Mouse (Mus musculus) kidney, embryonic 16.5 days (tissue): ENCODE data around the gene Habp2. TPM values are rescaled to one million over a fixed set of nuclear protein-coding genes. Genes with fewer than 3 reads are reported as not detected.
"Not testable (repeated sequence)": the region's sequence is repeated elsewhere in the genome, so short reads cannot be mapped to it uniquely, and the experiment has no call there.

ENCODE experiments used
- ATAC-seq: fragments of 200-750 bp; cut with Nextera tagmentation; 2 replicates; pipeline ENCODE4 v1.8.0; 2017; ENCODE audit warnings: moderate TSS enrichment; ENCODE audit not compliant: low FRiP score, low TSS enrichment
- H3K27ac ChIP-seq: fragments of 300-500 bp; sonication (generic); 2 replicates; pipeline ENCODE4 v1.5.1; 2014; ENCODE audit warnings: low read length
- H3K27me3 ChIP-seq: fragments of 300-500 bp; sonication (generic); 2 replicates; pipeline ENCODE4 v1.6.1; 2014; ENCODE audit warnings: low read length, control low read depth, mixed read lengths; ENCODE audit not compliant: insufficient read depth
- H3K36me3 ChIP-seq: fragments of 300-500 bp; sonication (generic); 2 replicates; pipeline ENCODE4 v1.6.1; 2014; ENCODE audit warnings: low read length, control low read depth, mixed read lengths; ENCODE audit not compliant: insufficient read depth
- H3K4me1 ChIP-seq: fragments of 300-500 bp; sonication (generic); 2 replicates; pipeline ENCODE4 v1.6.1; 2014; ENCODE audit warnings: low read length, control low read depth, mixed read lengths; ENCODE audit not compliant: insufficient read depth
- H3K4me2 ChIP-seq: fragments of 300-500 bp; sonication (generic); replicated peaks from 2 replicates; pipeline ENCODE4 v1.6.1; 2014; ENCODE audit warnings: low read depth, low read length
- H3K4me3 ChIP-seq: fragments of 300-500 bp; sonication (generic); 2 replicates; pipeline ENCODE4 v1.5.1; 2014; ENCODE audit warnings: mild to moderate bottlenecking, low read length
- H3K9ac ChIP-seq: fragments of 300-500 bp; sonication (generic); replicated peaks from 2 replicates; pipeline ENCODE4 v1.6.1; 2014; ENCODE audit warnings: low read length
- H3K9me3 ChIP-seq: fragments of 300-500 bp; sonication (generic); 2 replicates; pipeline ENCODE4 v1.6.1; 2016; ENCODE audit warnings: low read length, control low read depth
- WGBS: fragments of 180-500 bp; shearing (Covaris S2); extraction: QIAGEN DNeasy Blood & Tissue Kit; methylation state at CpG from one replicate; pipeline ENCODE4 v1.1.7; 2014; 5-methylcytosine and 5-hydroxymethylcytosine counted together
- polyA plus RNA-seq: library from polyadenylated mRNA; unstranded; fragments of >200 nt; fragmentation: Nextera tagmentation; extraction: Ambion mirVana; gene quantifications from 2 replicates; pipeline ENCODE4 v1.2.1, GENCODE M21; 2015

Gene Habp2
- polyA plus RNA-seq, 1 experiment from 2014 or later = 50.5 TPM

DNA sequence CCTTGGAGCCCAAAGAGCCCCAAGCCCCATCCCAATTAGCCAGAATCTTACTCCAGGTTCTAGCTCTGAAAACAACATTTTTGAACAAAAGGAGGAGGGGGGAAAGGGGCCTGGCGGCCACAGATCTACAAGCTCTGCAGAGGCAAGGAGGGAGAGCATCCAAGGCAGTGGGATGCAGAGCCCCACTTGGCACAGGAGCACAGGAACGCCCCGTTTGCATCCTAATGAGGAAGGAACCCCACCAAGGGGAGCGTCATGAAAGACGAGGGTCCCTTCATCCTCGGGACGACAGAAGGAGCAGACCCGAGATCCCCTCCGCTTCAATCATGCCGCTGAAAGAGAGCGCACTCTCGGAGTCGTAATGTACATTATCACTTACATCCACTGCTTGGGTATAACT, 59.8 kb downstream of the Habp2 start:
- H3K4me1 ChIP-seq = no peaks in the 10 kb centered on the region
- no peak overlapping the region for H3K4me2 ChIP-seq
- no peaks in the 10 kb centered on the region for H3K36me3 ChIP-seq
- H3K4me3 ChIP-seq = no peak overlapping the region
- no peak overlapping the region for H3K27ac ChIP-seq
- no peaks in the 10 kb centered on the region for H3K9me3 ChIP-seq
- WGBS = 41% methylated on average over 13 of the region's 13 CpGs
- H3K9ac ChIP-seq = no peak overlapping the region
- ATAC-seq = no peak
- 0 out of 2 replicates have a peak, but pooled peaks cover 3% of the 10 kb centered on the region for H3K27me3 ChIP-seq

DNA sequence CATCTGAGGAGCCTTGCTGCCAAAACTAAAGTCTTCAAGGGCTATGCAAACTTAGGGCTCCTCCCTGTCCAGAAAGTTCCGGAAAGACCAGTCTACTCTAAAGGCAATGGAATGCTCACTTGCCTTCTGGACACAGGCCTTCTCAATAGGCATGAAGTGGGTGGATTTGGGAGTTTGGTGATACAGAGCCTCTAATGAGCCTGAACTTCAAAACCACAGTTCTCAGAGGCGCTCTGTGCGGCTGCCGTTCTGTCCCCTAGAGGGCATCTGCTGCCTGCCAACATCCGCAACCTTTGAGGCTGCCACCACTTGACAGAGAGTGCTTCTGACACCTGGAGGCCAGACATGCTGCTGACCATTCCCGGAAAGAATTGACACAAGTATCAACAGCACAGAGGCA, 62.4 kb downstream of the Habp2 start:
- Histone ChIP-seq H3K4me3 (no peak overlapping the region), H3K9me3 (no peaks in the 10 kb centered on the region), H3K27me3 (0 out of 2 replicates have a peak, but pooled peaks cover 3% of the 10 kb centered on the region), H3K4me1 (0 out of 2 replicates have a peak, but pooled peaks cover 6% of the 10 kb centered on the region), H3K36me3 (no peaks in the 10 kb centered on the region), H3K9ac (no peak overlapping the region), H3K27ac (no peak overlapping the region), H3K4me2 (no peak overlapping the region)
- whole genome bisulfite sequencing = 32% methylated on average over 6 of the region's 6 CpGs
- no peak for ATAC-seq

DNA sequence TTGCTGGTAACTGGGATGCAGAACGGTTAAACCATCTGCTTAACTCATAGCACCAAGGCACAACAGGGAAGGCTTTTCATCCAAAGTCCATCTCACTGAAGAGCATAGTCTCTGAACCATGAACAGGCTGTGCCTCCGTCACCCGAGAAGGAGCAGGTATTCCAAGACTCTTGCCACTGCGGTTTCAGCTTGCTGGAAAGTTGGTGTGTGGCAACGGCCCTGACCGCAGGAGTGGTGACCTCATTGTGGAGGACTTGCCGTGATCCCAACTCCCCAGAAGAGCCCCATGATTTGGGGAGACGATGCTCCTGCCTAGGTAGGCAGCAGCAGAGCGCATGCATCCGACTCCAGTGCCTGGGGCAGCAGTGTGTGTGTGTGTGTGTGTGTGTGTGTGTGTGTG, 66.8 kb downstream of the Habp2 start:
- Histone ChIP-seq H3K36me3 (no peaks in the 10 kb centered on the region), H3K9ac (no peak overlapping the region), H3K4me2 (no peak overlapping the region), H3K9me3 (no peaks in the 10 kb centered on the region), H3K4me3 (no peak overlapping the region), H3K4me1 (0 out of 2 replicates have a peak, but pooled peaks cover 6% of the 10 kb centered on the region), H3K27ac (no peak overlapping the region), H3K27me3 (no peaks in the 10 kb centered on the region)
- ATAC-seq = peak; percentile 44; the same call in 1 of the 2 replicates
- 56% methylated on average over 10 of the region's 10 CpGs for WGBS

DNA sequence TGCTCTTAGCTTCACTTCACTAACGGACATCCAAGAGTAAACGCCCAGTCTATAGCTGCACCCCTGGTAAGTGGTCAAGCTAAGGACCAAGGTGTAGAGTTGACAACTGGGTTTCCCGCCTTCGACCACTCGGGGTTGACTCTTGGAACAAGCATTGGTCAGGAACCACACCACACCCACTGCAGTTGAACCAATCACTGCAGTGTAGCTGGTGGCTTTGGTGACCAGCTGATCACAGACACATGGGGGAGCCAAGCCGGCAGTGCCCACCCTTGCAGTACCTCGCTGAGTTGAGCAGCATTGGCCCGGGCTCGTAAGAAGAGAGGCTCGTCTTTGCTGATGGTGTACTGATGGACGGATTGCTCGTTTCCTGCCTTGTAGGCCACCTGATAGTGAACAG, 68.3 kb downstream of the Habp2 start:
- no peaks in the 10 kb centered on the region for H3K27me3 ChIP-seq
- no peak overlapping the region for H3K4me2 ChIP-seq
- no peak overlapping the region for H3K9ac ChIP-seq
- H3K4me1 ChIP-seq = 0 out of 2 replicates have a peak, but pooled peaks cover 6% of the 10 kb centered on the region
- no peak overlapping the region for H3K4me3 ChIP-seq
- no peak for ATAC-seq
- H3K36me3 ChIP-seq = no peaks in the 10 kb centered on the region
- WGBS = 84% methylated on average over 12 of the region's 12 CpGs
- H3K27ac ChIP-seq = no peak overlapping the region
- H3K9me3 ChIP-seq = no peaks in the 10 kb centered on the region

DNA sequence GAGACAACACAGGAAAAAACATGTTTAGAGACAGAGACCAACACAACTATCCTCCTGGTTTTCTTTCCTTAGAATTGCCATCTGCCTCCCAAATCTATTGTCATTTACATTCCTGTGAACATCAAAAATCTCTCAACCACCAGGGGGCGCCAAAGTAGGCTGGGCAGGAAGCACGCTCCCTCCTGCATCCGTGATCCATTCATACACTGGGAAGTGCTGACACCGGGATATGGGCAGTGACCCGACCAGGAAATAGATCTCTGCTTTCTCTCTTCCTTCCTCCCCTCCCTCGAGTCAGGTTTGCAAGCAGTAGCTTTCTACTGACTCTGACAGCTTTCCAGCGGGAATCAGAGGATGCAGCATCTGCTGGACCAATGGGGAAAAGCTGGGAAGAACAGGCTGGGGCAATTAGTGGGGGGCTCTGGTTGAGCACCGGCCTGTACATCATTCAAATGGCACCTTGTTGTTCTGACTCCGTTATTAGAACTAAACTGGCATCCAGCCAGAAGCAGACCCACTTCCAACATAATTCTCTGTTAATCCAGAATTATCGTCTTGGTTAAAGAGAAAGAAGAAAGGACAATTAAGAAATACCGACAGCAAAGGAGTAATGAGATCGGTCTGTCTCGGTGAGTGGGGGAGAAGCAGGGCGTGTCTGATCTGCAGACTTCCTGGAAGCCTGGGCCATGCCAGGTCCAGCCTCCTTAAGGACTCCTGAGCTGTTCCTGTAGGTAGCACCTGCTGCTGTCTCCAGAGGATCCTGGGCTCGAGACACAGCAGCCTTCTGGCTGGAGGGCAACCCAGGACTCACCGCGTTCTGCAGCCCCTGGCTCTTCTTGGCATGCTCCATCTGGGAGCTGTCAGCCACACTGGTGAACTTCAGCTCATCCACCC, 69.8 kb downstream of the Habp2 start:
- peak overlapping the region; percentile 29 for H3K4me2 ChIP-seq
- H3K4me3 ChIP-seq = 0 out of 2 replicates have a peak overlapping the region, but pooled peaks have one; percentile 4
- H3K27ac ChIP-seq = no peak overlapping the region
- 36% methylated on average over 17 of the region's 17 CpGs for WGBS
- H3K4me1 ChIP-seq = 0 out of 2 replicates have a peak, but pooled peaks cover 6% of the 10 kb centered on the region
- no peaks in the 10 kb centered on the region for H3K9me3 ChIP-seq
- ATAC-seq = 0 out of 2 replicates have a peak, but pooled peaks have one; percentile 62
- no peak overlapping the region for H3K9ac ChIP-seq
- no peaks in the 10 kb centered on the region for H3K36me3 ChIP-seq
- no peaks in the 10 kb centered on the region for H3K27me3 ChIP-seq

DNA sequence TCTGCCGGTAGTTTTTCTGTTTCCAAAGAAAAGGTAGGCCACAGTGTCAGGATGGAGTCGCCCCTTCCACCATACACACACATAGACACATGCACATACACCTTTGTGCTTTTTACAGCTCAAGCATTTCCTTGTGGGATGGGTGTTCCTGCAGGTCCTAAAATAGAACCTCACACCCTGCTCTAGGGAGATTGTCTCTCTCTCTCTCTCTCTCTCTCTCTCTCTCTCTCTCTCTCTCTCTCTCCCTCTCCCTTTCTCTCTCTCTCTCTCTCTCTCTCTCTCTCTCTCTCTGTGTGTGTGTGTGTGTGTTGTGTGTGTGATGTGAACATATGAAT, 70.4 kb downstream of the Habp2 start:
- not testable (repeated sequence) for H3K4me3 ChIP-seq, H3K4me2 ChIP-seq, ATAC-seq, H3K36me3 ChIP-seq, H3K27ac ChIP-seq, H3K9me3 ChIP-seq, H3K4me1 ChIP-seq, H3K27me3 ChIP-seq, H3K9ac ChIP-seq
- 73% methylated on average over 2 of the region's 2 CpGs for WGBS

DNA sequence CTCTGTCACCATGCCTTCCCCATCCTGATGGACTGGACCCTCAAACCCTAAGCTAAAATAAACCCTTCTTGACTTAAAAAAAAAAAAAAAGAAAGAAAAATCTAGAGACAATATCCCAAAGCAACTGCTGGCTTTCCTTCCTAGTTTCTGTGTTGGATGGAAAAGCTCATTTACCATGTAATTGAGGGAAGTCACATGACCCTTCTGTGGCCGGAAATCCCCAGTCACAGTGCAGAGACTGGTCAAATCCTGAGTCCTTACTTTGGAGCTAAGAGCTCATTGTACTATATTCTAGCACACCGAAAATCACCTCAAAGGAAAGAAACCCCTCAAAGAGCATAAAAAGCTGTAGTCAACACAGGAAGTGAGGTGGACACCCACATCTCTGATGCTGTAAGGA, 72.0 kb downstream of the Habp2 start:
- Histone ChIP-seq H3K27ac (no peak overlapping the region), H3K4me3 (no peak overlapping the region), H3K4me1 (0 out of 2 replicates have a peak, but pooled peaks cover 2% of the 10 kb centered on the region), H3K9ac (no peak overlapping the region), H3K27me3 (no peaks in the 10 kb centered on the region), H3K4me2 (no peak overlapping the region), H3K36me3 (no peaks in the 10 kb centered on the region), H3K9me3 (no peaks in the 10 kb centered on the region)
- ATAC-seq = no peak
- 80% methylated on average over 2 of the region's 2 CpGs for WGBS

DNA sequence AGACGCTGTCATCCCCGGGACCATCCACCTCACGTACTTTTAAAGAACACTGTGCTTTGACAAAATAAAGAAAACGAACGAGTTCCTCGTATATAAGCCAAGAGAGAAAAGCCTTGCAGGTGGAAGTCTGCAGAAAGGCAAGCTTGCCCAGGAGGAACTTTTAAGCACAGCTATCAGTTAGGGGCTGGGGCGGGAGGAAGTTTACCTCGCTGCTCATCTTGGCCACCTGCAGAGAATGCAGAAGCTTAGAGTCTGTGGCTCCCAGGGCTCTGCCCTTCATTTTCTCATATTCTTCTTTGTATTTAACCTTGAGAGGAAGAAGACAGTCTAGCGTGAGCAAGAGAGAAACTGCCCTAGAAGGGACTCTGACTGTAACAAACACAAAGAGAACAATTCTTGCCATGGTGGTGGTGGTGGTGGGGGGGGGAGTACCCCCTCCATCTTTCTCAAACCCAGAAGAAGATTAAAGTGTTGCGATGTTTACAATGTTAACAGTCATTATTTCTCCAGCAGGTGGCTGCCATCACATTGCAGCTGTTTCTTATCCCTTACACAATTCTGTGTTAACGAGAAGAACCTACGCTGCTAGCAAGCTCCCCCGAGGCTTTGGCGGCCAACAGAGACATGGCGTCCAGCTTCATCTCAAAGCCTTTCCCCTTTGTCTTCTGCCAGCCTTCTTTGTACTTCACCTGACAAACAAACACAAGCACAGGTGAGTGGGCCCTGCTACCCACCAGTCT, 77.0 kb downstream of the Habp2 start:
- ATAC-seq = 0 out of 2 replicates have a peak, but pooled peaks have one; percentile 67
- Histone ChIP-seq H3K9ac (no peak overlapping the region), H3K36me3 (no peaks in the 10 kb centered on the region), H3K27me3 (no peaks in the 10 kb centered on the region), H3K4me3 (no peak overlapping the region), H3K4me1 (peaks cover 8% of the 10 kb centered on the region; the same call in 1 of the 2 replicates), H3K27ac (0 out of 2 replicates have a peak overlapping the region, but pooled peaks have one; percentile 52), H3K4me2 (peak overlapping the region; percentile 7; the same call in 1 of the 2 replicates), H3K9me3 (no peaks in the 10 kb centered on the region)
- 54% methylated on average over 15 of the region's 15 CpGs for WGBS

DNA sequence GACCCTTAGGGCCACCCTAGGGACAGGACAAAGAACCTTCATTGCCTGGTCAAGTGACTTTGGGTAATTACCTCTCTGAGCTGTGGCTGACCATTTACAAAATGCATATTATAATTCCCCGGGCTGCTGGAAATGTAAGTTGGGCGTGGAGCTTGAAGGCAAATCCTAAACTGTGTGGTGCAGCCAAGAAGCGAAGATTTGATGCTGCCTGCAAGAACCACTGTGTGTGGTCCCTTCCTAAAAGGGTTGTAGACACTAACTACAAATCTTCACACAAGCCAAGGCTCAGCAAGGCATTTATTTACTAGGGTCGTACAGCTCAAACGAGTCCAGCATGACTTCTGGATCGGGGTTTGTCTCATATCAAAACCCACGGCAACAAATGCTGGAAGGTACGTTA, 77.6 kb downstream of the Habp2 start:
- Histone ChIP-seq H3K9me3 (no peaks in the 10 kb centered on the region), H3K4me1 (peaks cover 8% of the 10 kb centered on the region; the same call in 1 of the 2 replicates), H3K27me3 (no peaks in the 10 kb centered on the region), H3K27ac (0 out of 2 replicates have a peak overlapping the region, but pooled peaks have one; percentile 52), H3K9ac (no peak overlapping the region), H3K4me3 (no peak overlapping the region), H3K36me3 (no peaks in the 10 kb centered on the region), H3K4me2 (peak overlapping the region; percentile 7; the same call in 1 of the 2 replicates)
- 0 out of 2 replicates have a peak, but pooled peaks have one; percentile 63 for ATAC-seq
- WGBS = 49% methylated on average over 8 of the region's 8 CpGs
